Mouse (Mus musculus) thymus, adult 2 months (tissue): ENCODE measurements around the gene Ankrd11. TPM values are rescaled to one million over a fixed set of nuclear protein-coding genes. Genes with fewer than 3 reads are reported as not detected.

Experiments used
- DNase-seq: peaks from one replicate; pipeline ENCODE4 v3.0.0; 2021
- H3K27ac ChIP-seq: fragments of 200-500 bp; 2 replicates; pipeline ENCODE4 v1.5.1; 2012; ENCODE audit warnings: low read length, control low read depth; ENCODE audit not compliant: control insufficient read depth, insufficient read depth
- H3K27me3 ChIP-seq: fragments of 200-500 bp; 2 replicates; pipeline ENCODE4 v1.6.1; 2012; ENCODE audit warnings: mild to moderate bottlenecking, low read length, moderate library complexity, mixed read lengths; ENCODE audit not compliant: control insufficient read depth, insufficient read depth
- H3K36me3 ChIP-seq: fragments of 200-500 bp; 2 replicates; pipeline ENCODE4 v1.6.1; 2012; ENCODE audit warnings: mild to moderate bottlenecking, low read length, moderate library complexity; ENCODE audit not compliant: control insufficient read depth, insufficient read depth
- H3K4me1 ChIP-seq: fragments of 200-500 bp; replicated peaks from 2 replicates; pipeline ENCODE4 v1.6.1; 2012; ENCODE audit warnings: low read length; ENCODE audit not compliant: control insufficient read depth, insufficient read depth
- H3K4me3 ChIP-seq: fragments of 200-500 bp; 2 replicates; pipeline ENCODE4 v1.5.1; 2012; ENCODE audit warnings: mild to moderate bottlenecking, low read length, control low read depth, moderate library complexity; ENCODE audit not compliant: control insufficient read depth, insufficient read depth
- CTCF ChIP-seq: fragments of 200-500 bp; IDR thresholded peaks from 2 replicates; pipeline ENCODE4 v1.5.1; 2012; ENCODE audit warnings: mild to moderate bottlenecking, control low read depth, low read length, moderate library complexity, borderline replicate concordance; ENCODE audit not compliant: control insufficient read depth, poor library complexity, insufficient read depth; ENCODE audit errors: extremely low read depth
- POLR2A ChIP-seq: fragments of 200-500 bp; IDR thresholded peaks from 2 replicates; pipeline ENCODE4 v1.6.1; 2012; ENCODE audit warnings: mild to moderate bottlenecking, low read length, control low read depth, moderate library complexity; ENCODE audit not compliant: control insufficient read depth, poor library complexity, insufficient read depth; ENCODE audit errors: extremely low read depth
- WGBS: fragments of 180-500 bp; shearing (Covaris S2); methylation state at CpG from one replicate; pipeline ENCODE4 v1.1.7; 2018; 5-methylcytosine and 5-hydroxymethylcytosine counted together
- polyA plus RNA-seq: library from polyadenylated mRNA; depleted of rRNA; stranded (reverse); fragments of >200 nt; gene quantifications from 2 replicates; pipeline ENCODE4 v1.2.3, GENCODE M21; 2012

The Ankrd11 gene
- polyA plus RNA-seq, 1 experiment, result 118 TPM

DNA sequence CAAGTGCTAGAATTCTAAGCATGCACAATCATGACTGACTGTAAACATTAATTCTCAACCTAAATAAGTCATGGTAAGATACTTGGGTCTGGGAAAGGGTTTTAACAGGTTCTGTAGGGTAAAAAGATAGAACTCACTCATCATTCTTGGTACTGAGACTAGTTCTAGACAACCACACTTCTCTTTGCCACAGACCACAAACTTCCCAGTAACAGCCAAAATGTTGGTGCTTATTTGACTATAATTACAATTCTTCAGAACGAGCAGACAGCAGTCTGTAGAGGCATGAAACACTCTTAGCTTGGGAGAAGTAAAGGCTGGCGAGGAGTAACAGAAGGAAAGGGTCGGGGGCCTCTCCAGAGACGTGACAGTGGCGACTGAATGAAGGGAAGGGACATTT is 80.0 kb downstream of the Ankrd11 start:
- Histone ChIP-seq H3K36me3 (no peaks in the 10 kb centered on the region), H3K4me3 (no peak overlapping the region), H3K27me3 (no peaks in the 10 kb centered on the region), H3K4me1 (peaks cover 18% of the 10 kb centered on the region), H3K27ac (0 out of 2 replicates have a peak overlapping the region, but pooled peaks have one; percentile 42)
- no peak for TF ChIP-seq CTCF
- TF ChIP-seq POLR2A, result no peak
- DNase-seq, result no peak
- 19% methylated on average over 5 of the region's 5 CpGs for WGBS

DNA sequence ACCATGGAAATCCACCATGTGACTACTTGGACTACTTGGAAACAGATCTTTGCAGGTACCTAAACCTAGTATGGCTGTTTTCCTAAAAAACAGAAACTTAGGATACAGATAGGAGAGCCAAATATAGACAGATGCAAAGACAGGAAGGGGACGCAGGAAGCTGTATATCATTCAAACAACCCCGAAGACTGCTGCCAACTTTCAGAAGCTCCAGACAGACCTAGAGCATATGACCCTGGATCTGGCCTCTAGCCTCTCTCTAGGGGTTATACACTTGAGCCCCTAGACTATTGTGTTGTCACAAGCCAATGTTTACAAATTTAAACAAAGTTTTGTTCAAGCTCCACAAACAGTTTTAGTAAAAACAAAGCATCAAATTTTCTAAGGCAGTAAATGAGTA is 80.6 kb downstream of the Ankrd11 start:
- Histone ChIP-seq H3K4me3 (no peak overlapping the region), H3K36me3 (no peaks in the 10 kb centered on the region), H3K27ac (no peak overlapping the region), H3K27me3 (no peaks in the 10 kb centered on the region), H3K4me1 (peaks cover 24% of the 10 kb centered on the region)
- WGBS, result 8% methylated on average over 2 of the region's 2 CpGs
- TF ChIP-seq POLR2A (no peak), CTCF (no peak)
- DNase-seq, result no peak

DNA sequence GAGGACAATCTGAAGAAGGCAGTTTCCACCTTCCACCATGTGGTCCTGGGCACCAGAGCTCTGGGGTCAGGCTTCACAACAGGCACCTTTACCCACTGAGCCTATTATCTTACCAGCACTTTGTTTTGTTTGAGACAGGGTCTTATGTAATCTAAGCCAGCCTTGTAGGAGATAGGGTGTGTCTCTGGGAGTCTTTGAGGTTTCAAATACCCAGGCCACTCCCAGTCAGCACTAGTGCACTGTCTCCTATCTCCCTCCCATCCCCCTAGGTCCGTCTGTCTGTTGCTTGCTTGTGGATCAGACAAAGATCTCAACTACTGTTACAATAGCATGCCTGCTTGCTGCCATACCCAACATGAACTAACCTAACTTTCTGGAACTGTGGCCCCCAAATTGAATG is 81.1 kb downstream of the Ankrd11 start:
- 22% methylated on average over 1 of the region's 1 CpGs for WGBS
- Histone ChIP-seq H3K4me3 (no peak overlapping the region), H3K4me1 (peaks cover 26% of the 10 kb centered on the region), H3K36me3 (no peaks in the 10 kb centered on the region), H3K27ac (no peak overlapping the region), H3K27me3 (no peaks in the 10 kb centered on the region)
- no peak for DNase-seq
- TF ChIP-seq CTCF (no peak), POLR2A (no peak)

DNA sequence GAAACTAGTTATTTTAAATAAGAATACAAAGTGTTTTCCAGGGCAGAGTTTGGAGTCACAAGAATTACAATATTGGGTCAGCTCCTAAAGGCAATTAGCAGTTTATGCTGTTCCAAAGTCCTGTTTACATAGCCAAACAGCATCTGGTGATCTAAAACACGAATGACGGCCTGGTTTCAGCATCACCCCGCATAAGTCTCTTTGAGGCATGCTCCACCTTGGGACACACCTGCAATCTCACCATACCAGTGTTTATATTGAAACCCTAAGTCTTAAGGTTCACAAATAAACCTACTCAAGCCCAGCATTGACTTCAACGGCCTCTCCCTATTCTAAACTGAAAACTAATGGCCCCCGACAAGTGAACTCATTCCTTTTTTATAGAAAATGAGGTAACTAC is 81.8 kb downstream of the Ankrd11 start:
- no peaks in the 10 kb centered on the region for H3K36me3 ChIP-seq
- WGBS, result 88% methylated on average over 5 of the region's 5 CpGs
- TF ChIP-seq POLR2A (no peak), CTCF (no peak)
- H3K27ac ChIP-seq, result no peak overlapping the region
- H3K27me3 ChIP-seq, result no peaks in the 10 kb centered on the region
- peaks cover 30% of the 10 kb centered on the region for H3K4me1 ChIP-seq
- DNase-seq, result no peak
- H3K4me3 ChIP-seq, result no peak overlapping the region

DNA sequence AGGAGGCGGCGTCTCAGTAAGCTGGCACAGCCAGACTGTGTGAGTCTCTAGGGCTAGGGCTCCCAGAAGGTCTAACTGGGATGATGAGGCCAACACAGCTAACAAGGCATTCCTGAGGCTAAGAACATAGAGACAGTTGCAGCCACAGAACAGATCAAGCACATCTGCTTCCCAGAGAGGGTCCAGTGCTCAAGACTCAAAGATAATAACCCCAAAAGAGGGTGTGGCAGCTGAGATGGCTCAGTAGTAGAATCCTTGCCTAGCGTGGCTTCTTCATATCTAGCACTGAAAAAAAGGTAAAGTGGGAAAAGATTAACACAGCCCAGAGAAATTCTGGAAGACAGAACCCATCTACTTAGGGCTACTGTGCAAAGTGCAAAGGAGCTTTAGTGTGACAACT is 86.1 kb downstream of the Ankrd11 start:
- 93% methylated on average over 3 of the region's 3 CpGs for WGBS
- Histone ChIP-seq H3K27ac (no peak overlapping the region), H3K4me3 (no peak overlapping the region), H3K27me3 (no peaks in the 10 kb centered on the region), H3K4me1 (peaks cover 44% of the 10 kb centered on the region), H3K36me3 (no peaks in the 10 kb centered on the region)
- no peak for DNase-seq
- no peak for TF ChIP-seq CTCF
- TF ChIP-seq POLR2A, result no peak

DNA sequence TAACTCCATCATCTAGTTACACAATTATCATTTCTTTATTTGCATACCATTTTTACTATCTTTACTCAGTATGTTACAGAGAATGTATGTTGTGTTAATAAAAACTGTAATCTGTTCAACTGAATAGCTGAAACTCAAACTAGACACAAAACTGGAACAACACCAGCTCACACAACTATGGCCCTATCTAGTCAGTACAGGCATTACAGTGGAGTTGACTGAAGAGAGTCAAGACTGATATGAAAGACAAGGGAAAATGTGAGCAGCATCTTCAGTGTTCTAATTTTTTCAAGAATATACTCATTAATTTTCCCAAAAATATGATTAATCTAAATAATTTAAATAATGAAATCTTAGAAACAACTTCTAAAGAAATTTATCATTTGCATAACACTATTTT is 86.9 kb downstream of the Ankrd11 start:
- H3K36me3 ChIP-seq, result no peaks in the 10 kb centered on the region
- peaks cover 40% of the 10 kb centered on the region for H3K4me1 ChIP-seq
- H3K27ac ChIP-seq, result no peak overlapping the region
- no peak overlapping the region for H3K4me3 ChIP-seq
- DNase-seq, result no peak
- TF ChIP-seq CTCF, result no peak
- TF ChIP-seq POLR2A, result no peak
- H3K27me3 ChIP-seq, result no peaks in the 10 kb centered on the region
